Mouse (Mus musculus) thymus, adult 2 months (tissue): ENCODE data around the gene Gm17482.

ENCODE experiments used
- CTCF ChIP-seq: fragments of 200-500 bp; IDR thresholded peaks from 2 replicates; pipeline ENCODE4 v1.5.1; 2012; ENCODE audit warnings: mild to moderate bottlenecking, control low read depth, low read length, moderate library complexity, borderline replicate concordance; ENCODE audit not compliant: control insufficient read depth, poor library complexity, insufficient read depth; ENCODE audit errors: extremely low read depth
- POLR2A ChIP-seq: fragments of 200-500 bp; IDR thresholded peaks from 2 replicates; pipeline ENCODE4 v1.6.1; 2012; ENCODE audit warnings: mild to moderate bottlenecking, low read length, control low read depth, moderate library complexity; ENCODE audit not compliant: control insufficient read depth, poor library complexity, insufficient read depth; ENCODE audit errors: extremely low read depth

GRCm38 (mm10) chr6:115267916-115268315 lies 40.8 kb downstream of the Gm17482 start:
- TF ChIP-seq POLR2A (no peak), CTCF (no peak)
